Mouse (Mus musculus) left cerebral cortex, adult 6 months (tissue): ENCODE measurements around the gene Upf3b. TPM values are rescaled to one million over a fixed set of nuclear protein-coding genes. Genes with fewer than 3 reads are reported as not detected.

Source experiments
- long read RNA-seq, 2 experiments: library from polyadenylated mRNA; unstranded; transcript quantifications; one replicate each; pipeline ENCODE4 v2.0.0; 2019 to 2020
- polyA plus RNA-seq: library from polyadenylated mRNA; unstranded; fragments of <200 nt; fragmentation: Nextera tagmentation; gene quantifications from 2 replicates; pipeline ENCODE4 v1.2.3, GENCODE M21; 2021

Gene Upf3b
- 9.1 and 9.4 TPM in 2 replicates for polyA plus RNA-seq
- long read RNA-seq, experiment 1, partial matches to known transcripts: 2 of 5 reads
- long read RNA-seq, experiment 1, other reads (novel, unspliced or antisense): 3 of 5 reads
- long read RNA-seq, experiment 2, partial matches to known transcripts: 24 of 25 reads
- long read RNA-seq, experiment 2, other reads (novel, unspliced or antisense): 1 of 25 reads

GRCm38 (mm10) chrX:37110193-37110880 is at the start of gene Upf3b:
Gene Upf3b, minus strand, starts transcription at chrX:37110322.

DNA sequence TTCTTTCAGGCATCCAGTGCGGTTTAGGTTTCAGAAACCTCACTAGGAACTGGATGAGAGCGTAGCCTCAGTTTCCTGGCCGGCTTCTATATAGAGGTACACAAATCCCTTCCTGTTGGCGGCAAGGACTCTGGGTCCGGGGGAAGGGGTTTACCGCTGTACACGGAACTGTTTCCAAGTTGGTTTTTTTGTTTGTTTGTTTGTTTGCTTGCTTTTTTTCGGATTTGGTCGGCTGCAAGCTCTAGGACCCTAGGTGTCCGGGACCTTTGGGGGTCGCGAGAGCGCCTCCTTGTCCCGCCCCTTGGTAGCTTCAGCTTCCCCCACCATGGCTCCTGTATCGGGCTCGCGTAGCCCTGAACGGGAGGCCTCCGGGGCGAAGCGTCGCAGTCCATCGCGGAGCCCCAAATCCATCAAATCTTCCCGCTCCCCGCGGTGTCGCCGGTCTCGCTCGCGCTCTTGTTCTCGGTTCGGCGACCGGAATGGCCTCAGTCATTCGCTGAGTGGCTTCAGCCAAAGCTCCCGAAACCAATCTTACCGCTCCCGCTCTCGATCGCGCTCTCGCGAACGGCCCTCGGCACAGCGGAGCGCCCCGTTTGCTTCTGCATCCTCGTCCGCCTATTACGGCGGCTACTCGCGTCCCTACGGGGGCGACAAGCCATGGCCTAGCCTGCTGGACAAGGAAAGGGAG is 16.7 kb upstream of the Upf3b start, which contains the start of gene Nkap:
Gene Nkap (plus strand): TSS at position 125 of the 688 bp plus-strand sequence.

GRCm38 (mm10) chrX:37084927-37085660 is 25.0 kb downstream of the Upf3b start, which contains the start of gene Rpl39:
Gene Rpl39, minus strand, starts transcription at chrX:37085402.

GRCm38 (mm10) chrX:37048066-37048889 is 61.8 kb downstream of the Upf3b start, which contains the start of gene Sowahd:
Gene Sowahd, plus strand, starts transcription at chrX:37048845.

Other genes with a start within 250 kb of the Upf3b start
- 63.5 and 67.4 TPM in 2 replicates for gene Ube2a, start 236.4 kb downstream of the Upf3b start, polyA plus RNA-seq
- gene C330007P06Rik, start 236.2 kb downstream of the Upf3b start, polyA plus RNA-seq: 20.8 and 28.0 TPM in 2 replicates
- 9.8 and 12.4 TPM in 2 replicates for gene Nkrf, start 207.4 kb downstream of the Upf3b start, polyA plus RNA-seq
- gene Sept6, start 118.5 kb downstream of the Upf3b start, polyA plus RNA-seq: 46.3 and 57.1 TPM in 2 replicates
- gene Sowahd, start 61.5 kb downstream of the Upf3b start, polyA plus RNA-seq: not detected in 2 replicates
- gene Rpl39, start 24.9 kb downstream of the Upf3b start, polyA plus RNA-seq: 1,355 and 1,427 TPM in 2 replicates
- 7.7 and 7.9 TPM in 2 replicates for gene Nkap, start 16.5 kb upstream of the Upf3b start, polyA plus RNA-seq
- gene Akap14, start 58.5 kb upstream of the Upf3b start, polyA plus RNA-seq: 0.08 TPM in 1 of 2 replicates, not detected in the other
- 1,185 and 1,422 TPM in 2 replicates for gene Ndufa1, start 80.8 kb upstream of the Upf3b start, polyA plus RNA-seq
- gene Rnf113a1, start 80.9 kb upstream of the Upf3b start, polyA plus RNA-seq: 12.6 and 16.1 TPM in 2 replicates
- not detected in 2 replicates for gene Gm9, start 100.7 kb upstream of the Upf3b start, polyA plus RNA-seq
- not detected in 2 replicates for gene Rhox1, start 111.9 kb upstream of the Upf3b start, polyA plus RNA-seq
- gene Rhox2a, start 134.7 kb upstream of the Upf3b start, polyA plus RNA-seq: not detected in 2 replicates
- not detected in 2 replicates for gene Rhox3a, start 139.6 kb upstream of the Upf3b start, polyA plus RNA-seq
- not detected in 2 replicates for gene Rhox4a, start 155.0 kb upstream of the Upf3b start, polyA plus RNA-seq